10 mouse cellular contexts compared by ENCODE assay signal in genomic region chr10:4625300-4625699, GRCm38 (mm10).
"Had no signal": no experiment of that assay in that cellular context is flagged by ENCODE, and none has a peak within 500 bp of the region (broad histone marks: within the 10 kb centered on the region; RNA-seq: fewer than 3 reads in every experiment).

No protein-coding gene starts in this region.

- H3K4me1 ChIP-seq: lung, embryonic 15.5 days; midbrain, embryonic 15.5 days; neural tube, embryonic 12.5 days had no signal

- ATAC-seq: midbrain, embryonic 15.5 days had no signal

- H3K9ac ChIP-seq: hindbrain, embryonic 14.5 days; limb, embryonic 12.5 days; liver, embryonic 14.5 days; lung, embryonic 15.5 days; midbrain, embryonic 15.5 days; neural tube, embryonic 12.5 days had no signal

- H3K27me3 ChIP-seq: limb, embryonic 12.5 days; lung, embryonic 15.5 days; megakaryocyte, embryonic 14.5 days; midbrain, embryonic 15.5 days; neural tube, embryonic 12.5 days had no signal

- H3K27ac ChIP-seq: hindbrain, embryonic 14.5 days; limb, embryonic 12.5 days; liver, embryonic 14.5 days; lung, embryonic 15.5 days; macrophage; midbrain, embryonic 15.5 days; neural tube, embryonic 12.5 days had no signal

- DNase-seq: thymus, postnatal 4 days had no signal

- H3K4me2 ChIP-seq: hindbrain, embryonic 14.5 days; limb, embryonic 12.5 days; lung, embryonic 15.5 days; midbrain, embryonic 11.5 days; midbrain, embryonic 15.5 days; neural tube, embryonic 12.5 days had no signal

- H3K9me3 ChIP-seq: limb, embryonic 12.5 days; lung, embryonic 15.5 days; megakaryocyte, embryonic 14.5 days; midbrain, embryonic 15.5 days; neural tube, embryonic 12.5 days had no signal

- H3K36me3 ChIP-seq: limb, embryonic 12.5 days; lung, embryonic 15.5 days; midbrain, embryonic 15.5 days; neural tube, embryonic 12.5 days had no signal

- H3K4me3 ChIP-seq: limb, embryonic 12.5 days; lung, embryonic 15.5 days; megakaryocyte, embryonic 14.5 days; midbrain, embryonic 15.5 days; neural tube, embryonic 12.5 days had no signal
